Mouse (Mus musculus): ENCODE data around the gene Spin2c.
A peak's percentile ranks its signal among the peaks of the same experiment; 100 is the strongest.

The Spin2c gene

GRCm38 (mm10) chrX:153831951-153832561 lies at the start of gene Spin2c:
Gene Spin2c (plus strand): TSS chrX:153832225.
- ATAC-seq (ENCODE audit: insufficient number of reproducible peaks, low FRiP score, low TSS enrichment) = peak; percentile 96

- ATAC-seq (ENCODE audit: insufficient number of reproducible peaks, low FRiP score, low TSS enrichment) = peak; percentile 15; the same call in 1 of the 2 replicates
Measured at GRCm38 (mm10) chrX:153832606-153833005, 581 bp downstream of the Spin2c start.
